Mouse (Mus musculus) olfactory bulb, adult 2 months (tissue): ENCODE measurements around the gene Ptprn2. TPM values are rescaled to one million over a fixed set of nuclear protein-coding genes. Genes with fewer than 3 reads are reported as not detected.

Source experiments
- H3K27ac ChIP-seq: fragments of 200-500 bp; 2 replicates; pipeline ENCODE4 v1.5.1; 2012; ENCODE audit warnings: low read depth, low read length; ENCODE audit not compliant: insufficient read depth
- H3K4me1 ChIP-seq: fragments of 200-500 bp; 2 replicates; pipeline ENCODE4 v1.6.1; 2012; ENCODE audit warnings: low read length; ENCODE audit not compliant: control insufficient read depth, insufficient read depth
- H3K4me3 ChIP-seq: fragments of 200-500 bp; 2 replicates; pipeline ENCODE4 v1.5.1; 2012; ENCODE audit warnings: mild to moderate bottlenecking, low read depth, low read length, moderate library complexity; ENCODE audit not compliant: insufficient read depth
- CTCF ChIP-seq: fragments of 200-500 bp; IDR thresholded peaks from 2 replicates; pipeline ENCODE4 v1.5.1; 2012; ENCODE audit warnings: low read depth, mild to moderate bottlenecking, low read length, moderate library complexity; ENCODE audit not compliant: insufficient read depth
- POLR2A ChIP-seq: fragments of 200-500 bp; IDR thresholded peaks from 2 replicates; pipeline ENCODE4 v1.6.1; 2012; ENCODE audit warnings: mild to moderate bottlenecking, low read depth, low read length, moderate library complexity; ENCODE audit not compliant: insufficient read depth
- WGBS: fragments of 180-500 bp; shearing (Covaris S2); methylation state at CpG from one replicate; pipeline ENCODE4 v1.1.7; 2018; 5-methylcytosine and 5-hydroxymethylcytosine counted together
- polyA plus RNA-seq: library from polyadenylated mRNA; stranded (reverse); fragments of >200 nt; gene quantifications from 2 replicates; pipeline ENCODE4 v1.2.4, GENCODE M21; 2012; ENCODE audit warnings: low replicate concordance; ENCODE audit not compliant: missing spikeins, insufficient read depth, insufficient read length

Ptprn2 gene
- polyA plus RNA-seq, 1 experiment = not detected

GRCm38 (mm10) chr12:116550031-116550430 lies 64.5 kb downstream of the Ptprn2 start:
- WGBS = 23% methylated on average over 1 of the region's 1 CpGs

GRCm38 (mm10) chr12:116551516-116551915 lies 66.0 kb downstream of the Ptprn2 start:
- 42% methylated on average over 7 of the region's 7 CpGs for WGBS
- TF ChIP-seq CTCF (no peak), POLR2A (no peak)
- H3K4me3 ChIP-seq = no peak overlapping the region
- peak overlapping the region; percentile 33; the same call in 1 of the 2 replicates for H3K27ac ChIP-seq
- peaks cover 15% of the 10 kb centered on the region for H3K4me1 ChIP-seq

More at GRCm38 (mm10) chr12:116550031-116550430, 64.5 kb downstream of the Ptprn2 start:
- no peak overlapping the region for H3K4me3 ChIP-seq
- H3K4me1 ChIP-seq = peaks cover 15% of the 10 kb centered on the region
- TF ChIP-seq CTCF (no peak), POLR2A (no peak)
- no peak overlapping the region for H3K27ac ChIP-seq

GRCm38 (mm10) chr12:116552306-116552705 lies 66.8 kb downstream of the Ptprn2 start:
- Histone ChIP-seq H3K4me1 (peaks cover 15% of the 10 kb centered on the region), H3K4me3 (no peak overlapping the region), H3K27ac (no peak overlapping the region)
- 68% methylated on average over 2 of the region's 2 CpGs for WGBS
- TF ChIP-seq CTCF (no peak), POLR2A (no peak)

GRCm38 (mm10) chr12:116553361-116553760 lies 67.8 kb downstream of the Ptprn2 start:
- Histone ChIP-seq H3K4me3 (no peak overlapping the region), H3K4me1 (peaks cover 14% of the 10 kb centered on the region), H3K27ac (no peak overlapping the region)
- TF ChIP-seq POLR2A = no peak
- TF ChIP-seq CTCF = no peak

- no peak overlapping the region for H3K27ac ChIP-seq
- TF ChIP-seq POLR2A (no peak), CTCF (no peak)
- H3K4me1 ChIP-seq = peaks cover 9% of the 10 kb centered on the region; the same call in 1 of the 2 replicates
- no peak overlapping the region for H3K4me3 ChIP-seq
- WGBS = 77% methylated on average over 4 of the region's 4 CpGs
Measured at GRCm38 (mm10) chr12:116555964-116556363, 70.4 kb downstream of the Ptprn2 start.

- TF ChIP-seq CTCF (no peak), POLR2A (no peak)
- H3K27ac ChIP-seq = no peak overlapping the region
- peaks cover 7% of the 10 kb centered on the region; the same call in 1 of the 2 replicates for H3K4me1 ChIP-seq
- WGBS = 65% methylated on average over 8 of the region's 8 CpGs
- no peak overlapping the region for H3K4me3 ChIP-seq
Measured at GRCm38 (mm10) chr12:116564441-116564840, 78.9 kb downstream of the Ptprn2 start.

GRCm38 (mm10) chr12:116566672-116567071 lies 81.2 kb downstream of the Ptprn2 start:
- H3K4me3 ChIP-seq = no peak overlapping the region
- WGBS = 33% methylated on average over 1 of the region's 1 CpGs
- TF ChIP-seq CTCF (no peak), POLR2A (no peak)
- no peak overlapping the region for H3K27ac ChIP-seq
- peaks cover 7% of the 10 kb centered on the region; the same call in 1 of the 2 replicates for H3K4me1 ChIP-seq

GRCm38 (mm10) chr12:116567170-116567569 lies 81.7 kb downstream of the Ptprn2 start:
- no peak overlapping the region for H3K4me3 ChIP-seq
- 92% methylated on average over 2 of the region's 2 CpGs for WGBS
- H3K4me1 ChIP-seq = peaks cover 7% of the 10 kb centered on the region; the same call in 1 of the 2 replicates
- TF ChIP-seq CTCF = no peak
- no peak for TF ChIP-seq POLR2A
- no peak overlapping the region for H3K27ac ChIP-seq

- peaks cover 7% of the 10 kb centered on the region; the same call in 1 of the 2 replicates for H3K4me1 ChIP-seq
- TF ChIP-seq POLR2A = no peak
- TF ChIP-seq CTCF = no peak
- no peak overlapping the region for H3K27ac ChIP-seq
- no peak overlapping the region for H3K4me3 ChIP-seq
- 76% methylated on average over 1 of the region's 1 CpGs for WGBS
Measured at GRCm38 (mm10) chr12:116569568-116569967, 84.0 kb downstream of the Ptprn2 start.

GRCm38 (mm10) chr12:116574102-116574501 lies 88.6 kb downstream of the Ptprn2 start:
- no peak overlapping the region for H3K4me3 ChIP-seq
- WGBS = 76% methylated on average over 5 of the region's 5 CpGs
- H3K27ac ChIP-seq = no peak overlapping the region
- TF ChIP-seq CTCF (no peak), POLR2A (no peak)
- H3K4me1 ChIP-seq = peaks cover 7% of the 10 kb centered on the region
